Mouse (Mus musculus) olfactory bulb, adult 2 months (tissue): Measurements from ENCODE around the gene Gsap.

Experiments
- CTCF ChIP-seq: fragments of 200-500 bp; IDR thresholded peaks from 2 replicates; pipeline ENCODE4 v1.5.1; 2012; ENCODE audit warnings: low read depth, mild to moderate bottlenecking, low read length, moderate library complexity; ENCODE audit not compliant: insufficient read depth
- POLR2A ChIP-seq: fragments of 200-500 bp; IDR thresholded peaks from 2 replicates; pipeline ENCODE4 v1.6.1; 2012; ENCODE audit warnings: mild to moderate bottlenecking, low read depth, low read length, moderate library complexity; ENCODE audit not compliant: insufficient read depth

DNA sequence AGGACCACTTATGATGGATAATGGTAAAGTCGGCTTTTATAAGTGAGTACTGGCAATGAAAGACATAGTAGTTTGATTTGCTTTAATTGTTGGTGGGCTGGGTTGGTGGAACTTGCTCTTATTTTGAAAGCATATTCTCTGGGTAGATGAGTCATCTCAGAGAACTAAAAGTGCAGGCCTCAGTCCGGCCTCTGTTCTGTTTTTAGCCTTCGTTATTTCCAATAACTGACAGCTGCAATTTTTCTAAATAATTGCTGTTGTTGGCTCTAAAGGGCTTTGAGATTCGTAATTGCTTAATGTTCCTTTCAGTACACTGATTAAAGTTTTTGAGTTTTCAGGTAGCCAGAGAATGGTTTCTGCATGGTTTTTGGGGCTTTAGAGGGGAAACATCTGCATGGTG lies 84.7 kb downstream of the Gsap start:
- TF ChIP-seq POLR2A, result no peak
- TF ChIP-seq CTCF, result no peak
